Mouse (Mus musculus) lung, embryonic 14.5 days (tissue): ENCODE measurements at regions not wholly inside any gene's neighbourhood (a gene's known extent, or its start where the extent isn't known, plus 50 kb on each side); places are given as distances from the start of the nearest gene placed in this dataset.

Experiments used
- ATAC-seq: fragments of 200-750 bp; cut with Nextera tagmentation; 2 replicates; pipeline ENCODE4 v1.8.0; 2017; ENCODE audit warnings: mild to moderate bottlenecking, moderate TSS enrichment, moderate library complexity; ENCODE audit not compliant: insufficient read depth
- DNase-seq: peaks from one replicate; pipeline ENCODE4 v3.0.0-alpha.2; 2015
- H3K27ac ChIP-seq: fragments of 300-500 bp; sonication (generic); 2 replicates; pipeline ENCODE4 v1.5.1; 2014; ENCODE audit warnings: low read depth, mild to moderate bottlenecking, moderate library complexity
- H3K27me3 ChIP-seq: fragments of 300-500 bp; sonication (generic); 2 replicates; pipeline ENCODE4 v1.6.1; 2014; ENCODE audit warnings: low read length, control low read depth; ENCODE audit not compliant: insufficient read depth
- H3K36me3 ChIP-seq: fragments of 300-500 bp; sonication (generic); 2 replicates; pipeline ENCODE4 v1.6.1; 2014; ENCODE audit warnings: control low read depth; ENCODE audit not compliant: insufficient read depth
- H3K4me1 ChIP-seq: fragments of 300-500 bp; sonication (generic); 2 replicates; pipeline ENCODE4 v1.6.1; 2014; ENCODE audit warnings: antibody characterized with exemption, control low read depth; ENCODE audit not compliant: insufficient read depth
- H3K4me2 ChIP-seq: fragments of 300-500 bp; sonication (generic); 2 replicates; pipeline ENCODE4 v1.6.1; 2014; ENCODE audit warnings: mild to moderate bottlenecking
- H3K4me3 ChIP-seq: fragments of 300-500 bp; sonication (generic); 2 replicates; pipeline ENCODE4 v1.5.1; 2014; ENCODE audit warnings: low read depth, low read length
- H3K9ac ChIP-seq: fragments of 300-500 bp; sonication (generic); 2 replicates; pipeline ENCODE4 v1.6.1; 2014
- H3K9me3 ChIP-seq: fragments of 300-500 bp; sonication (generic); 2 replicates; pipeline ENCODE4 v1.6.1; 2016; ENCODE audit warnings: low read depth, low read length, control low read depth
- CTCF ChIP-seq: IDR thresholded peaks from 2 replicates; pipeline ENCODE4 v1.5.1; 2016; ENCODE audit warnings: antibody characterized with exemption, low read depth
- WGBS: fragments of 180-500 bp; shearing (Covaris S2); extraction: QIAGEN DNeasy Blood & Tissue Kit; methylation state at CpG from one replicate; pipeline ENCODE4 v1.1.7; 2014; 5-methylcytosine and 5-hydroxymethylcytosine counted together

- ATAC-seq (no peak), DNase-seq (peak; percentile 13)
- Histone ChIP-seq H3K36me3 (no peaks in the 10 kb centered on the region), H3K9me3 (no peaks in the 10 kb centered on the region), H3K4me3 (no peak overlapping the region), H3K27ac (no peak overlapping the region), H3K4me2 (no peak overlapping the region), H3K9ac (no peak overlapping the region), H3K4me1 (no peaks in the 10 kb centered on the region), H3K27me3 (no peaks in the 10 kb centered on the region)
- 33% methylated on average over 3 of the region's 3 CpGs for WGBS
- TF ChIP-seq CTCF, result no peak
These were observed 121.8 kb upstream of the Tyw5 start for GRCm38 (mm10) chr1:57528703-57529102.

GRCm38 (mm10) chr1:57529320-57529719, 122.4 kb upstream of the Tyw5 start:
- H3K4me1 ChIP-seq, result no peaks in the 10 kb centered on the region
- no peaks in the 10 kb centered on the region for H3K9me3 ChIP-seq
- WGBS, result 57% methylated on average over 2 of the region's 2 CpGs
- ATAC-seq (no peak), DNase-seq (no peak)
- no peak overlapping the region for H3K4me2 ChIP-seq
- H3K4me3 ChIP-seq, result no peak overlapping the region
- H3K27me3 ChIP-seq, result no peaks in the 10 kb centered on the region
- H3K36me3 ChIP-seq, result no peaks in the 10 kb centered on the region
- no peak for TF ChIP-seq CTCF
- H3K9ac ChIP-seq, result no peak overlapping the region
- H3K27ac ChIP-seq, result no peak overlapping the region

GRCm38 (mm10) chr1:57537369-57537768, 130.5 kb upstream of the Tyw5 start:
- ATAC-seq, result no peak
- Histone ChIP-seq H3K4me3 (no peak overlapping the region), H3K9me3 (no peaks in the 10 kb centered on the region), H3K9ac (no peak overlapping the region), H3K4me1 (no peaks in the 10 kb centered on the region), H3K36me3 (no peaks in the 10 kb centered on the region), H3K27me3 (no peaks in the 10 kb centered on the region), H3K27ac (no peak overlapping the region), H3K4me2 (no peak overlapping the region)
- WGBS, result 80% methylated on average over 5 of the region's 5 CpGs
- TF ChIP-seq CTCF, result no peak
- DNase-seq, result no peak

GRCm38 (mm10) chr1:57544684-57545083, 137.8 kb upstream of the Tyw5 start:
- H3K9me3 ChIP-seq, result no peaks in the 10 kb centered on the region
- H3K4me2 ChIP-seq, result no peak overlapping the region
- H3K36me3 ChIP-seq, result no peaks in the 10 kb centered on the region
- ATAC-seq (no peak), DNase-seq (no peak)
- no peaks in the 10 kb centered on the region for H3K27me3 ChIP-seq
- H3K4me3 ChIP-seq, result no peak overlapping the region
- no peak overlapping the region for H3K27ac ChIP-seq
- no peak for TF ChIP-seq CTCF
- no peaks in the 10 kb centered on the region for H3K4me1 ChIP-seq
- 56% methylated on average over 3 of the region's 3 CpGs for WGBS
- H3K9ac ChIP-seq, result no peak overlapping the region

GRCm38 (mm10) chr1:57545792-57546685, 139.1 kb upstream of the Tyw5 start:
- H3K4me3 ChIP-seq, result no peak overlapping the region
- DNase-seq (no peak), ATAC-seq (no peak)
- no peak overlapping the region for H3K27ac ChIP-seq
- no peak overlapping the region for H3K9ac ChIP-seq
- WGBS, result 40% methylated on average over 14 of the region's 14 CpGs
- H3K36me3 ChIP-seq, result no peaks in the 10 kb centered on the region
- TF ChIP-seq CTCF, result no peak
- H3K4me2 ChIP-seq, result no peak overlapping the region
- H3K9me3 ChIP-seq, result no peaks in the 10 kb centered on the region
- no peaks in the 10 kb centered on the region for H3K27me3 ChIP-seq
- no peaks in the 10 kb centered on the region for H3K4me1 ChIP-seq

GRCm38 (mm10) chr1:57561517-57561916, 154.6 kb upstream of the Tyw5 start:
- Histone ChIP-seq H3K9ac (no peak overlapping the region), H3K4me3 (no peak overlapping the region), H3K4me1 (no peaks in the 10 kb centered on the region), H3K9me3 (no peaks in the 10 kb centered on the region), H3K36me3 (no peaks in the 10 kb centered on the region), H3K4me2 (no peak overlapping the region), H3K27me3 (no peaks in the 10 kb centered on the region), H3K27ac (no peak overlapping the region)
- no peak for DNase-seq
- no peak for TF ChIP-seq CTCF
- ATAC-seq, result no peak
- WGBS, result 82% methylated on average over 2 of the region's 2 CpGs

- H3K9ac ChIP-seq, result no peak overlapping the region
- H3K27ac ChIP-seq, result no peak overlapping the region
- H3K4me3 ChIP-seq, result no peak overlapping the region
- WGBS, result 49% methylated on average over 5 of the region's 5 CpGs
- TF ChIP-seq CTCF, result peak; percentile 35
- ATAC-seq (peak; percentile 11; the same call in 1 of the 2 replicates), DNase-seq (peak; percentile 35)
- no peaks in the 10 kb centered on the region for H3K36me3 ChIP-seq
- H3K4me1 ChIP-seq, result no peaks in the 10 kb centered on the region
- H3K4me2 ChIP-seq, result no peak overlapping the region
- peaks cover 8% of the 10 kb centered on the region; the same call in 1 of the 2 replicates for H3K9me3 ChIP-seq
- no peaks in the 10 kb centered on the region for H3K27me3 ChIP-seq
These were observed 157.8 kb upstream of the Tyw5 start for GRCm38 (mm10) chr1:57564676-57565075.
